Mouse (Mus musculus) hindbrain, embryonic 11.5 days (tissue): ENCODE measurements at regions not wholly inside any gene's neighbourhood (a gene's known extent, or its start where the extent isn't known, plus 50 kb on each side); places are given as distances from the start of the nearest gene placed in this dataset.

ENCODE experiments used
- ATAC-seq: fragments of 200-750 bp; cut with Nextera tagmentation; 2 replicates; pipeline ENCODE4 v1.8.0; 2017; ENCODE audit warnings: mild to moderate bottlenecking, moderate TSS enrichment, moderate library complexity; ENCODE audit not compliant: low FRiP score
- DNase-seq: peaks from one replicate; pipeline ENCODE4 v3.0.0-alpha.2; 2015; ENCODE audit warnings: low spot score
- H3K27ac ChIP-seq: fragments of 300-500 bp; sonication (generic); 2 replicates; pipeline ENCODE4 v1.5.1; 2014; ENCODE audit warnings: mild to moderate bottlenecking, low read depth, low read length
- H3K27me3 ChIP-seq: fragments of 300-500 bp; sonication (generic); 2 replicates; pipeline ENCODE4 v1.6.1; 2014; ENCODE audit warnings: mild to moderate bottlenecking, low read length, moderate library complexity, mixed read lengths; ENCODE audit not compliant: control insufficient read depth, insufficient read depth
- H3K36me3 ChIP-seq: fragments of 300-500 bp; sonication (generic); 2 replicates; pipeline ENCODE4 v1.6.1; 2014; ENCODE audit warnings: mild to moderate bottlenecking, low read length, moderate library complexity, mixed read lengths; ENCODE audit not compliant: control insufficient read depth, insufficient read depth
- H3K4me1 ChIP-seq: fragments of 300-500 bp; sonication (generic); replicated peaks from 2 replicates; pipeline ENCODE4 v1.6.1; 2014; ENCODE audit warnings: low read length, mixed read lengths; ENCODE audit not compliant: control insufficient read depth, insufficient read depth
- H3K4me2 ChIP-seq: fragments of 300-500 bp; sonication (generic); replicated peaks from 2 replicates; pipeline ENCODE4 v1.6.1; 2014; ENCODE audit warnings: mild to moderate bottlenecking, low read depth, low read length
- H3K4me3 ChIP-seq: fragments of 300-500 bp; sonication (generic); 2 replicates; pipeline ENCODE4 v1.5.1; 2014; ENCODE audit warnings: low read depth, low read length
- H3K9ac ChIP-seq: fragments of 300-500 bp; sonication (generic); 2 replicates; pipeline ENCODE4 v1.6.1; 2014; ENCODE audit warnings: low read depth, low read length
- H3K9me3 ChIP-seq: fragments of 300-500 bp; sonication (generic); 2 replicates; pipeline ENCODE4 v1.6.1; 2016; ENCODE audit warnings: low read length; ENCODE audit not compliant: control insufficient read depth
- WGBS: fragments of 180-500 bp; shearing (Covaris S2); extraction: QIAGEN DNeasy Blood & Tissue Kit; methylation state at CpG from one replicate; pipeline ENCODE4 v1.1.7; 2014; 5-methylcytosine and 5-hydroxymethylcytosine counted together

- H3K9me3 ChIP-seq = no peaks in the 10 kb centered on the region
- H3K27me3 ChIP-seq = no peaks in the 10 kb centered on the region
- H3K4me1 ChIP-seq = no peaks in the 10 kb centered on the region; the same call in 1 of the 2 replicates
- 83% methylated on average over 5 of the region's 5 CpGs for WGBS
- no peak overlapping the region for H3K4me3 ChIP-seq
- DNase-seq (no peak), ATAC-seq (no peak)
- H3K9ac ChIP-seq = no peak overlapping the region
- H3K4me2 ChIP-seq = no peak overlapping the region
- H3K36me3 ChIP-seq = no peaks in the 10 kb centered on the region
- H3K27ac ChIP-seq = no peak overlapping the region
These were observed 215.7 kb upstream of the Sdk2 start for GRCm38 (mm10) chr11:114282566-114282965.

- no peaks in the 10 kb centered on the region; the same call in 1 of the 2 replicates for H3K4me1 ChIP-seq
- DNase-seq (no peak), ATAC-seq (no peak)
- no peak overlapping the region for H3K4me2 ChIP-seq
- no peak overlapping the region for H3K9ac ChIP-seq
- H3K9me3 ChIP-seq = no peaks in the 10 kb centered on the region
- no peaks in the 10 kb centered on the region for H3K36me3 ChIP-seq
- H3K4me3 ChIP-seq = no peak overlapping the region
- 77% methylated on average over 9 of the region's 9 CpGs for WGBS
- no peaks in the 10 kb centered on the region for H3K27me3 ChIP-seq
- H3K27ac ChIP-seq = no peak overlapping the region
These were observed 215.0 kb upstream of the Sdk2 start for GRCm38 (mm10) chr11:114281846-114282245.

DNA sequence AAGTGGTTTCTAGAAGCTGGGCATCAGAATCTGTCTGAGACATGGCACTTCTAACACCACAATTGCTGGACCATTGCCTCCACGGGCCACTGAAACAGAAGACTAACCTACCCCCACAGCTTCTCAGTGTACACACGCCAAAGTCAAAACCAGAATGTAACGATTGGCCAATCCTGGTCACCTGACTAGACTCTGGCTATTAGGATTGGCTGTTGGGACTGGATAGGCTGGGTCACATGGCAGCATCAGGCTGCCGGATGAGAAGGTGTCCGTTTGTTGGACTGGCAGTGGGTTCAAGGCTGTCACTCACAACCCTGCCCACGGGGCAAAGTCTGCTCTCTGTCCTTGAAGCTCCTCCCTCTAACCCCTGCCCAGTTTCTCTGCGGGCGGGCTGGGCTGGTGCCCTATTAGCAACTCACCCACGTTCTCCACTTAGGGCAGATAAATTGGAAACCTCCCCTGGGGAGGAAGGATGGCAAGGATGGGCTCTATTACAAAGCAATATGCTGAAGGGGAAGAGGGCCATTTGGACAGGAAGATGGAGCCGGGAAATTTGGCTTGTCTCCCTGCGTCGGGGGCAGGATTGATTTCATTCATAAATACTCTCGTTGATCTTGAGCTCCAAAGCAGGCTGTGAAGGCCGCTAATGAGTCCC lies 214.3 kb upstream of the Sdk2 start:
- Histone ChIP-seq H3K4me1 (no peaks in the 10 kb centered on the region; the same call in 1 of the 2 replicates), H3K4me2 (no peak overlapping the region), H3K9ac (no peak overlapping the region), H3K9me3 (no peaks in the 10 kb centered on the region), H3K36me3 (no peaks in the 10 kb centered on the region), H3K27me3 (no peaks in the 10 kb centered on the region), H3K4me3 (no peak overlapping the region), H3K27ac (no peak overlapping the region)
- DNase-seq (no peak), ATAC-seq (no peak)
- 84% methylated on average over 14 of the region's 14 CpGs for WGBS

DNA sequence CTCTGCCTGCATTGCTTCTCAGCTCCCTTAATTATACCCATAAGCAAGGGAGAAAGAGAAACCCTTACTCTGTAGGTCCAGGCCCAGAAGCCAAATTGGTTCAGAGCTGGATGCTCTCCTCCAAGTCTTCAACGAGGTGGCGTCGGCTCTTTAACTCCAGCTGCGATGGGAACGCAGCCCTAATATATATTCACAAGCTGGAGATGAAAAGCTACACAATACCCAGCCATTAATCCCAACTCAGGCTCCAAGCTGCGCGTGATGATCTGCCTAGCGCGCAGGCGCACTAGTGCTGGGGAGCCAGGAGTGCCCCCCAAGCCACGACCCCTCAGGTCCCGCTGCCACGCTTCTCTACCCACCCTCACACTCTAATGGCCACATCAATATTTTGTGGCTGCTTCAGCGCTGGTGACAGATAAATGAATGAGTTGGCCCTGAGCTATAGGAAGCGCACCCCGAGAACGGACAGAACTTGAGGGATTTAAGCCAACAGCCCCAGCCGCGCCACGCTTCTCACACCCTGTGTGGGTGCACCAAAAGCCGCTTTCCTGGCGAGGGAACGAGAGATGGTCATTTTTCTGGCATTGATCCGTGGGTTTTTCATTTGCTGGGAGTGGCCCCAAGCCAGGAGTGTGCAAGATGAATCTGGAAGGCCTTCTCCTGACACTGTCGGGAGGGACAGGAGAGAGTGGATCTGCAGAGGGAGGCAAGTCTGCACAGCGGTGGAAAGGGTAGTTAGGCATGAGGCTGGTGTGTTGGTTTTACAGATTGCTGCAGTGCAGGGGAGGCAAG lies 210.9 kb upstream of the Sdk2 start:
- H3K9ac ChIP-seq = no peak overlapping the region
- ATAC-seq (no peak), DNase-seq (no peak)
- H3K4me3 ChIP-seq = no peak overlapping the region
- H3K27ac ChIP-seq = peak overlapping the region; percentile 33; the same call in 1 of the 2 replicates
- no peaks in the 10 kb centered on the region for H3K4me1 ChIP-seq
- H3K36me3 ChIP-seq = no peaks in the 10 kb centered on the region
- H3K27me3 ChIP-seq = no peaks in the 10 kb centered on the region
- WGBS = 79% methylated on average over 26 of the region's 26 CpGs
- no peaks in the 10 kb centered on the region for H3K9me3 ChIP-seq
- H3K4me2 ChIP-seq = no peak overlapping the region

GRCm38 (mm10) chr11:114270358-114271072 lies 203.7 kb upstream of the Sdk2 start:
- DNase-seq (no peak), ATAC-seq (no peak)
- H3K9ac ChIP-seq = no peak overlapping the region
- no peaks in the 10 kb centered on the region for H3K4me1 ChIP-seq
- 86% methylated on average over 10 of the region's 10 CpGs for WGBS
- no peaks in the 10 kb centered on the region for H3K36me3 ChIP-seq
- H3K4me2 ChIP-seq = no peak overlapping the region
- no peaks in the 10 kb centered on the region for H3K27me3 ChIP-seq
- H3K4me3 ChIP-seq = no peak overlapping the region
- no peaks in the 10 kb centered on the region for H3K9me3 ChIP-seq
- H3K27ac ChIP-seq = no peak overlapping the region

DNA sequence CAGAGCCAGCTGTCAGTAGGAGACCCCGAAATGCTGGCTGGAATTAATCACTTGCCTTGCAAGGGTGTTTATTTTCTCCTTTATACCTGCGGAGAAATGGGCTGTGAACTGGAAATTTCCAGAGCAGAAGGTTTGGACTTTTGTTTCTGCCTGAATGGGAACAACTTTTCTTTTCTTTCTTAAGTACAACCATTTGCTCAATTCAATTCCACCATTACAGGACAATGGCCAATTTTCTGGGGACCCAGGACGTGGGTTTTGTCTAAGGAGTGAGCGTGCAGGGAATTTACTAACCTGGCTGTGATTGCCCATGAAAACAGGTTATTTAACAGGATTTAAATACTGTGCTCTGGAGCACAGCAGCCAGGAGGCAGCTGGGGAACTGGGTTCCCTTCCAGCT lies 195.1 kb upstream of the Sdk2 start:
- ATAC-seq = no peak
- no peak for DNase-seq
- H3K36me3 ChIP-seq = no peaks in the 10 kb centered on the region
- no peak overlapping the region for H3K9ac ChIP-seq
- H3K9me3 ChIP-seq = no peaks in the 10 kb centered on the region
- H3K27me3 ChIP-seq = no peaks in the 10 kb centered on the region
- no peak overlapping the region for H3K27ac ChIP-seq
- 47% methylated on average over 4 of the region's 4 CpGs for WGBS
- no peaks in the 10 kb centered on the region for H3K4me1 ChIP-seq
- no peak overlapping the region for H3K4me2 ChIP-seq
- H3K4me3 ChIP-seq = no peak overlapping the region

DNA sequence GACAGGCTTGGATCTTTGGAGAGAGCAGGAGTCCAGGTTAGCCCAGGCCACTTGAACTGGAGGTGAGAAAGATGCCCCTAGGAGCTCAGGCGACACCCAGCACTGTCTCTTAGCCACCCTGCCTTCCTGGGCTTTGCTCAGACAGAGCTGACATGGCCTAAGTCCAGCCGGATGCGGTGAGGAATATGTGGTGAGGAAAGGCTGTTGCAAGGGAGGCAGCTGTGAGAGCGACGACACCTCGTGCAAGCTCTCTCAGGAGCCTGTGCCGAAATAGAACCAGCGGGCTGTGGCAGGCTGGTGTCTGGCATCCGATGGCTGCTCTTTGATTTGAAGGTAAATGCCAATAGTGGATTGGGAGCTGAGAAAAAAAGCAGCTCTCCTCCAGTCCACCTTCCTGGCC lies 191.4 kb upstream of the Sdk2 start:
- no peak for DNase-seq
- Histone ChIP-seq H3K9ac (no peak overlapping the region), H3K27ac (no peak overlapping the region), H3K4me1 (no peaks in the 10 kb centered on the region), H3K4me3 (no peak overlapping the region), H3K36me3 (no peaks in the 10 kb centered on the region), H3K27me3 (no peaks in the 10 kb centered on the region; the same call in 1 of the 2 replicates), H3K9me3 (no peaks in the 10 kb centered on the region), H3K4me2 (no peak overlapping the region)
- ATAC-seq = no peak
- 89% methylated on average over 9 of the region's 9 CpGs for WGBS

DNA sequence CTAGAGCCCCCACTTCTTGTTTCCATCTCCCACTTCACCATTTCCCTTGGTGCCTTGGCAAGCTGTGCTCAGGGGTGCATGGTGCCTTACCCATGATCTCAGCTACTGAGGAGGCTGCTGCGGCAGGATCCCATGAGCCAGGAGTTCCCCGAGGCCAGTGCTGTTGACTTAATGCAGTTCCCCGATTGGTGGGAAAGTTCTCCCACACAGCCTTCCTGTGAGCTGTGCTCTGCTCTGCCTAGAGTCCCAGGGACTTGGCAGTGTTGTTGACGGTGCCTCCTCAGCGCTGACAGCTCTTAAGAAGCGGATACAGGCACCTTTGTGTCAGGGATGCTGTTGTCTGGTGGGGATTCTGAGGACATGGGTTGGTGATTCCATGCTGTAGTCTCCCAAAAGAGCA lies 190.9 kb upstream of the Sdk2 start:
- Histone ChIP-seq H3K9ac (no peak overlapping the region), H3K4me1 (no peaks in the 10 kb centered on the region), H3K4me2 (no peak overlapping the region), H3K27ac (no peak overlapping the region), H3K36me3 (no peaks in the 10 kb centered on the region), H3K9me3 (no peaks in the 10 kb centered on the region), H3K4me3 (no peak overlapping the region), H3K27me3 (no peaks in the 10 kb centered on the region; the same call in 1 of the 2 replicates)
- ATAC-seq (no peak), DNase-seq (no peak)
- WGBS = 70% methylated on average over 6 of the region's 6 CpGs
